Mouse (Mus musculus): ENCODE results near the gene Zmym1. TPM values are rescaled to one million over a fixed set of nuclear protein-coding genes. Genes with fewer than 3 reads are reported as not detected.

Zmym1 gene
- polyA plus RNA-seq, 1 experiment from 2014 or later, result 13.2 TPM

Other genes starting within 250 kb of the Zmym1 start
- gene Zmym4, start 93.0 kb downstream of the Zmym1 start, polyA plus RNA-seq (2015; fragmentation: Nextera tagmentation; extraction: Ambion mirVana), result 16.6 and 18.6 TPM in 2 replicates
- gene Sfpq, start 39.8 kb downstream of the Zmym1 start, polyA plus RNA-seq (2015; fragmentation: Nextera tagmentation; extraction: Ambion mirVana), result 78.0 and 78.5 TPM in 2 replicates
- 17.6 and 20.5 TPM in 2 replicates for gene Zmym6, start 16.2 kb upstream of the Zmym1 start, polyA plus RNA-seq (2015; fragmentation: Nextera tagmentation; extraction: Ambion mirVana)
- gene Tmem35b, start 62.5 kb upstream of the Zmym1 start, polyA plus RNA-seq (2015; fragmentation: Nextera tagmentation; extraction: Ambion mirVana), result 21.6 and 24.2 TPM in 2 replicates
- 1.4 and 1.7 TPM in 2 replicates for gene Dlgap3, start 108.1 kb upstream of the Zmym1 start, polyA plus RNA-seq (2015; fragmentation: Nextera tagmentation; extraction: Ambion mirVana)
- gene Smim12, start 182.6 kb upstream of the Zmym1 start, polyA plus RNA-seq (2015; fragmentation: Nextera tagmentation; extraction: Ambion mirVana), result 52.5 and 52.6 TPM in 2 replicates

Measured in stomach, embryonic 15.5 days (tissue).